Comparison of ENCODE assay signal across 7 mouse cellular contexts in the genomic region with DNA sequence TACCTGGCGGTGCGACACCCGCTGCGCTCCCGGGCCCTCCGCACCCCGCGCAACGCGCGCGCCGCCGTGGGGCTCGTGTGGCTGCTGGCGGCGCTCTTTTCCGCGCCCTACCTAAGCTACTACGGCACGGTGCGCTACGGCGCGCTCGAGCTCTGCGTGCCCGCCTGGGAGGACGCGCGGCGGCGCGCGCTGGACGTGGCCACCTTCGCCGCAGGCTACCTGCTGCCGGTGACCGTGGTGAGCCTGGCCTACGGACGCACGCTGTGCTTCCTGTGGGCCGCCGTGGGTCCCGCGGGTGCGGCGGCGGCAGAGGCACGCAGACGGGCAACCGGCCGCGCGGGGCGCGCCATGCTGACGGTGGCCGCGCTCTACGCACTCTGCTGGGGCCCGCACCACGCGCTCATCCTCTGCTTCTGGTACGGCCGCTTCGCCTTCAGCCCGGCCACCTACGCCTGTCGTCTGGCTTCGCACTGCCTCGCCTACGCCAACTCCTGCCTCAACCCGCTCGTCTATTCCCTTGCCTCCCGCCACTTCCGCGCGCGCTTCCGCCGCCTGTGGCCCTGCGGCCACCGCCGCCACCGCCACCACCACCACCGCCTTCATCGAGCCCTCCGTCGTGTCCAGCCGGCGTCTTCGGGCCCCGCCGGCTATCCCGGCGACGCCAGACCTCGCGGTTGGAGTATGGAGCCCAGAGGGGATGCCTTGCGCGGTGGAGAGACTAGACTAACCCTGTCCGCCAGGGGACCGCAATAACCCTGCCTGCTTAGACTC. TPM values are rescaled to one million over a fixed set of nuclear protein-coding genes. Genes with fewer than 3 reads are reported as not detected.
DNase-seq lines count a peak whose midpoint lies in the region; ATAC-seq lines count a peak whose summit lies in the region.

No protein-coding gene starts in this region.

- H3K36me3 ChIP-seq in forebrain, embryonic 10.5 days (replicated peaks) = no peaks in the 10 kb centered on the region
- H3K36me3 ChIP-seq in neural tube, embryonic 12.5 days = no peaks in the 10 kb centered on the region

- peak overlapping the region; percentile 61 for H3K4me3 ChIP-seq in forebrain, embryonic 10.5 days
- H3K4me3 ChIP-seq in neural tube, embryonic 12.5 days = peak overlapping the region; percentile 51

- DNase-seq in layer of hippocampus, adult 9-11 months = peak; percentile 44
- DNase-seq in layer of hippocampus, adult 9-10 months (ENCODE audit: low spot score) = no peak
- peak; percentile 56 to 58 for DNase-seq in cerebellum, postnatal 14 days
- DNase-seq in forebrain, embryonic 10.5 days (ENCODE audit: extremely low spot score, low spot score) = no peak
- peak; percentile 55 to 58 for DNase-seq in left cerebral cortex, postnatal 14 days (ENCODE audit: low spot score in 2 of 2)
- DNase-seq in urinary bladder, adult 2 months (ENCODE audit: low spot score) = no peak

- intact Hi-C loops in left cerebral cortex, postnatal 14 days (cut with DNase I) = no loop called here

- under 1% methylated on average over 105 of the region's 105 CpGs for WGBS in forebrain, embryonic 10.5 days
- under 1% methylated on average over 105 of the region's 105 CpGs for WGBS in neural tube, embryonic 12.5 days

- peaks cover 84% of the 10 kb centered on the region for H3K27me3 ChIP-seq in forebrain, embryonic 10.5 days (ENCODE audit: poor library complexity, severe bottlenecking)
- peaks cover 50% of the 10 kb centered on the region for H3K27me3 ChIP-seq in neural tube, embryonic 12.5 days (replicated peaks)

- peak overlapping the region; percentile 92 for H3K4me2 ChIP-seq in neural tube, embryonic 12.5 days (replicated peaks)

- H3K9me3 ChIP-seq in forebrain, embryonic 10.5 days = no peaks in the 10 kb centered on the region
- H3K9me3 ChIP-seq in neural tube, embryonic 12.5 days = no peaks in the 10 kb centered on the region

- H3K27ac ChIP-seq in forebrain, embryonic 10.5 days = peak overlapping the region; percentile 54; the same call in 1 of the 2 replicates
- H3K27ac ChIP-seq in neural tube, embryonic 12.5 days = no peak overlapping the region

- no peak for ATAC-seq in neural tube, embryonic 12.5 days (ENCODE audit: low FRiP score, low read depth)

- H3K9ac ChIP-seq in neural tube, embryonic 12.5 days = peak overlapping the region; percentile 51; the same call in 1 of the 2 replicates

- H3K4me1 ChIP-seq in forebrain, embryonic 10.5 days = peaks cover 62% of the 10 kb centered on the region
- peaks cover 31% of the 10 kb centered on the region for H3K4me1 ChIP-seq in neural tube, embryonic 12.5 days

RNA-seq across cellular contexts. Expression of gene Galr3, which starts 1.2 kb away (rescaled TPM):
- polyA plus RNA-seq in forebrain, embryonic 10.5 days (2016; fragmentation: Nextera tagmentation; extraction: Ambion mirVana) = not detected in 2 replicates
- under 1 TPM in 1 of 2 experiments, not detected in 1; 0.44 TPM for total RNA-seq in left cerebral cortex, postnatal 14 days (2021)
- not detected in 2 replicates for polyA plus RNA-seq in neural tube, embryonic 12.5 days (2016; fragmentation: Nextera tagmentation; extraction: Ambion mirVana)
- 0.14 and 0.19 TPM in 2 replicates for polyA plus RNA-seq in urinary bladder, adult 2 months (2012; rRNA removed)

RNA-seq across cellular contexts. Expression of gene H1f0, which starts 14.7 kb away (rescaled TPM):
- 427 and 444 TPM in 2 replicates for polyA plus RNA-seq in forebrain, embryonic 10.5 days (2016; fragmentation: Nextera tagmentation; extraction: Ambion mirVana)
- total RNA-seq in left cerebral cortex, postnatal 14 days (2021) = 10 to 100 TPM; 73.5 to 88.2 TPM
- 487 and 528 TPM in 2 replicates for polyA plus RNA-seq in neural tube, embryonic 12.5 days (2016; fragmentation: Nextera tagmentation; extraction: Ambion mirVana)
- polyA plus RNA-seq in urinary bladder, adult 2 months (2012; rRNA removed) = 103 and 117 TPM in 2 replicates

RNA-seq across cellular contexts. Expression of gene Ankrd54, which starts 19.8 kb away (rescaled TPM):
- 56.0 and 60.5 TPM in 2 replicates for polyA plus RNA-seq in forebrain, embryonic 10.5 days (2016; fragmentation: Nextera tagmentation; extraction: Ambion mirVana)
- 10 to 100 TPM; 17.3 to 18.6 TPM for total RNA-seq in left cerebral cortex, postnatal 14 days (2021)
- 62.5 and 64.2 TPM in 2 replicates for polyA plus RNA-seq in neural tube, embryonic 12.5 days (2016; fragmentation: Nextera tagmentation; extraction: Ambion mirVana)
- polyA plus RNA-seq in urinary bladder, adult 2 months (2012; rRNA removed) = 24.5 and 26.0 TPM in 2 replicates

RNA-seq across cellular contexts. Expression of gene Eif3l, which starts 32.1 kb away (rescaled TPM):
- 283 and 289 TPM in 2 replicates for polyA plus RNA-seq in forebrain, embryonic 10.5 days (2016; fragmentation: Nextera tagmentation; extraction: Ambion mirVana)
- 10 to 100 TPM; 80.6 to 81.3 TPM for total RNA-seq in left cerebral cortex, postnatal 14 days (2021)
- polyA plus RNA-seq in neural tube, embryonic 12.5 days (2016; fragmentation: Nextera tagmentation; extraction: Ambion mirVana) = 197 and 205 TPM in 2 replicates
- 125 and 145 TPM in 2 replicates for polyA plus RNA-seq in urinary bladder, adult 2 months (2012; rRNA removed)

Comparison
In these comparisons a context has a peak if more than half of its experiments do, and no peak if none do; other contexts are left out.
1. DNase-seq: peak in layer of hippocampus, adult 9-11 months (single experiment), cerebellum, postnatal 14 days (2 of 2) and left cerebral cortex, postnatal 14 days (2 of 2); none in layer of hippocampus, adult 9-10 months (single experiment), forebrain, embryonic 10.5 days (single experiment) and urinary bladder, adult 2 months (single experiment).